Mouse (Mus musculus): ENCODE data around the gene Zfp385a. TPM values are rescaled to one million over a fixed set of nuclear protein-coding genes. Genes with fewer than 3 reads are reported as not detected.

The Zfp385a gene
- polyA plus RNA-seq, 1 experiment: 25.0 TPM

- no peak overlapping the region for H3K4me3 ChIP-seq (ENCODE audit: insufficient read depth, low read length)
- H3K4me1 ChIP-seq (ENCODE audit: control insufficient read depth, insufficient read depth, low read length): 0 out of 2 replicates have a peak, but pooled peaks cover 3% of the 10 kb centered on the region
- no peak overlapping the region for H3K27ac ChIP-seq (ENCODE audit: insufficient read depth, low read length)
- TF ChIP-seq POLR2A (IDR thresholded peaks at IDR 0.05; ENCODE audit: low read depth, low read length) (no peak), CTCF (IDR thresholded peaks at IDR 0.05; ENCODE audit: borderline replicate concordance, insufficient read depth, low read length) (no peak)
Observed at GRCm38 (mm10) chr15:103333738-103334137, 6.2 kb downstream of the Zfp385a start.

- Histone ChIP-seq H3K4me3 (ENCODE audit: insufficient read depth, low read length) (no peak overlapping the region), H3K27ac (ENCODE audit: insufficient read depth, low read length) (no peak overlapping the region), H3K4me1 (ENCODE audit: control insufficient read depth, insufficient read depth, low read length) (0 out of 2 replicates have a peak, but pooled peaks cover 3% of the 10 kb centered on the region)
- TF ChIP-seq CTCF (IDR thresholded peaks at IDR 0.05; ENCODE audit: borderline replicate concordance, insufficient read depth, low read length) (no peak), POLR2A (IDR thresholded peaks at IDR 0.05; ENCODE audit: low read depth, low read length) (no peak)
Observed at GRCm38 (mm10) chr15:103333081-103333615, 6.7 kb downstream of the Zfp385a start.

GRCm38 (mm10) chr15:103323455-103324247 is 16.2 kb downstream of the Zfp385a start:
- Histone ChIP-seq H3K4me1 (ENCODE audit: control insufficient read depth, insufficient read depth, low read length) (0 out of 2 replicates have a peak, but pooled peaks cover 5% of the 10 kb centered on the region), H3K4me3 (ENCODE audit: insufficient read depth, low read length) (peak overlapping the region; percentile 72), H3K27ac (ENCODE audit: insufficient read depth, low read length) (no peak overlapping the region)
- TF ChIP-seq POLR2A (IDR thresholded peaks at IDR 0.05; ENCODE audit: low read depth, low read length) (peak; percentile 53), CTCF (IDR thresholded peaks at IDR 0.05; ENCODE audit: borderline replicate concordance, insufficient read depth, low read length) (peak; percentile 93)

- TF ChIP-seq POLR2A (IDR thresholded peaks at IDR 0.05; ENCODE audit: low read depth, low read length) (no peak), CTCF (IDR thresholded peaks at IDR 0.05; ENCODE audit: borderline replicate concordance, insufficient read depth, low read length) (no peak)
- no peak overlapping the region for H3K27ac ChIP-seq (ENCODE audit: insufficient read depth, low read length)
- peaks cover 10% of the 10 kb centered on the region; the same call in 1 of the 2 replicates for H3K4me1 ChIP-seq (ENCODE audit: control insufficient read depth, insufficient read depth, low read length)
- H3K4me3 ChIP-seq (ENCODE audit: insufficient read depth, low read length): peak overlapping the region; percentile 72
Observed at GRCm38 (mm10) chr15:103323070-103323454, 16.8 kb downstream of the Zfp385a start.

- TF ChIP-seq CTCF (IDR thresholded peaks at IDR 0.05; ENCODE audit: borderline replicate concordance, insufficient read depth, low read length) (no peak), POLR2A (IDR thresholded peaks at IDR 0.05; ENCODE audit: low read depth, low read length) (no peak)
- Histone ChIP-seq H3K4me3 (ENCODE audit: insufficient read depth, low read length) (peak overlapping the region; percentile 72), H3K27ac (ENCODE audit: insufficient read depth, low read length) (no peak overlapping the region), H3K4me1 (ENCODE audit: control insufficient read depth, insufficient read depth, low read length) (peaks cover 12% of the 10 kb centered on the region; the same call in 1 of the 2 replicates)
Observed at GRCm38 (mm10) chr15:103322396-103322795, 17.5 kb downstream of the Zfp385a start.

GRCm38 (mm10) chr15:103321076-103321475 is 18.8 kb downstream of the Zfp385a start:
- Histone ChIP-seq H3K4me3 (ENCODE audit: insufficient read depth, low read length) (no peak overlapping the region), H3K4me1 (ENCODE audit: control insufficient read depth, insufficient read depth, low read length) (peaks cover 12% of the 10 kb centered on the region; the same call in 1 of the 2 replicates), H3K27ac (ENCODE audit: insufficient read depth, low read length) (no peak overlapping the region)
- TF ChIP-seq CTCF (IDR thresholded peaks at IDR 0.05; ENCODE audit: borderline replicate concordance, insufficient read depth, low read length): peak; percentile 36; the same call in 1 of the 2 replicates
- no peak for TF ChIP-seq POLR2A (IDR thresholded peaks at IDR 0.05; ENCODE audit: low read depth, low read length)

- Histone ChIP-seq H3K4me3 (ENCODE audit: insufficient read depth, low read length) (no peak overlapping the region), H3K4me1 (ENCODE audit: control insufficient read depth, insufficient read depth, low read length) (peaks cover 15% of the 10 kb centered on the region; the same call in 1 of the 2 replicates), H3K27ac (ENCODE audit: insufficient read depth, low read length) (0 out of 2 replicates have a peak overlapping the region, but pooled peaks have one; percentile 23)
- TF ChIP-seq POLR2A (IDR thresholded peaks at IDR 0.05; ENCODE audit: low read depth, low read length) (no peak), CTCF (IDR thresholded peaks at IDR 0.05; ENCODE audit: borderline replicate concordance, insufficient read depth, low read length) (no peak)
Observed at GRCm38 (mm10) chr15:103318201-103318816, 21.6 kb downstream of the Zfp385a start.

- H3K27ac ChIP-seq (ENCODE audit: insufficient read depth, low read length): 0 out of 2 replicates have a peak overlapping the region, but pooled peaks have one; percentile 23
- no peak for TF ChIP-seq CTCF (IDR thresholded peaks at IDR 0.05; ENCODE audit: borderline replicate concordance, insufficient read depth, low read length)
- no peak for TF ChIP-seq POLR2A (IDR thresholded peaks at IDR 0.05; ENCODE audit: low read depth, low read length)
- H3K4me3 ChIP-seq (ENCODE audit: insufficient read depth, low read length): no peak overlapping the region
- peaks cover 15% of the 10 kb centered on the region; the same call in 1 of the 2 replicates for H3K4me1 ChIP-seq (ENCODE audit: control insufficient read depth, insufficient read depth, low read length)
Observed at GRCm38 (mm10) chr15:103317731-103318130, 22.2 kb downstream of the Zfp385a start.

- H3K4me1 ChIP-seq (ENCODE audit: control insufficient read depth, insufficient read depth, low read length): peaks cover 15% of the 10 kb centered on the region; the same call in 1 of the 2 replicates
- H3K27ac ChIP-seq (ENCODE audit: insufficient read depth, low read length): 0 out of 2 replicates have a peak overlapping the region, but pooled peaks have one; percentile 23
- H3K4me3 ChIP-seq (ENCODE audit: insufficient read depth, low read length): no peak overlapping the region
- no peak for TF ChIP-seq POLR2A (IDR thresholded peaks at IDR 0.05; ENCODE audit: low read depth, low read length)
- no peak for TF ChIP-seq CTCF (IDR thresholded peaks at IDR 0.05; ENCODE audit: borderline replicate concordance, insufficient read depth, low read length)
Observed at GRCm38 (mm10) chr15:103317120-103317519, 22.8 kb downstream of the Zfp385a start.

Measured in embryonic fibroblast, embryonic 13.5 days (primary cell).